Mouse (Mus musculus) liver, embryonic 13.5 days (tissue): ENCODE data around the gene Dennd6a. TPM values are rescaled to one million over a fixed set of nuclear protein-coding genes. Genes with fewer than 3 reads are reported as not detected.

ENCODE experiments used
- ATAC-seq: fragments of 200-750 bp; cut with Nextera tagmentation; 2 replicates; pipeline ENCODE4 v1.8.0; 2017; ENCODE audit warnings: low read depth, mild to moderate bottlenecking, moderate number of reproducible peaks, moderate library complexity
- DNase-seq: peaks from one replicate; pipeline ENCODE4 v3.0.0; 2022
- H3K27ac ChIP-seq: fragments of 300-500 bp; sonication (generic); 2 replicates; pipeline ENCODE4 v1.5.1; 2015; ENCODE audit warnings: moderate library complexity, mild to moderate bottlenecking, inconsistent platforms
- H3K27me3 ChIP-seq: fragments of 300-500 bp; sonication (generic); 2 replicates; pipeline ENCODE4 v1.6.1; 2015; ENCODE audit warnings: mild to moderate bottlenecking, inconsistent platforms
- H3K36me3 ChIP-seq: fragments of 300-500 bp; sonication (generic); 2 replicates; pipeline ENCODE4 v1.6.1; 2015; ENCODE audit warnings: mild to moderate bottlenecking, inconsistent platforms
- H3K4me1 ChIP-seq: fragments of 300-500 bp; sonication (generic); replicated peaks from 2 replicates; pipeline ENCODE4 v1.6.1; 2015; ENCODE audit warnings: inconsistent platforms
- H3K4me2 ChIP-seq: fragments of 300-500 bp; sonication (generic); 2 replicates; pipeline ENCODE4 v1.6.1; 2015; ENCODE audit warnings: inconsistent platforms, mild to moderate bottlenecking, moderate library complexity
- H3K4me3 ChIP-seq: fragments of 300-500 bp; sonication (generic); replicated peaks from 2 replicates; pipeline ENCODE4 v1.5.1; 2015; ENCODE audit warnings: mild to moderate bottlenecking, inconsistent platforms
- H3K9ac ChIP-seq: fragments of 300-500 bp; sonication (generic); 2 replicates; pipeline ENCODE4 v1.6.1; 2015; ENCODE audit warnings: mild to moderate bottlenecking, inconsistent platforms
- H3K9me3 ChIP-seq: fragments of 300-500 bp; sonication (generic); replicated peaks from 2 replicates; pipeline ENCODE4 v1.6.1; 2016; ENCODE audit warnings: inconsistent platforms
- WGBS: fragments of 180-500 bp; shearing (Covaris S2); methylation state at CpG from one replicate; pipeline ENCODE4 v1.1.7; 2015; ENCODE audit not compliant: insufficient replicate concordance; 5-methylcytosine and 5-hydroxymethylcytosine counted together
- polyA plus RNA-seq: library from polyadenylated mRNA; unstranded; fragments of >200 nt; fragmentation: Nextera tagmentation; extraction: Ambion mirVana; gene quantifications from 2 replicates; pipeline ENCODE4 v1.2.1, GENCODE M21; 2015

Dennd6a gene
- polyA plus RNA-seq, 1 experiment from 2014 or later: 12.4 TPM

DNA sequence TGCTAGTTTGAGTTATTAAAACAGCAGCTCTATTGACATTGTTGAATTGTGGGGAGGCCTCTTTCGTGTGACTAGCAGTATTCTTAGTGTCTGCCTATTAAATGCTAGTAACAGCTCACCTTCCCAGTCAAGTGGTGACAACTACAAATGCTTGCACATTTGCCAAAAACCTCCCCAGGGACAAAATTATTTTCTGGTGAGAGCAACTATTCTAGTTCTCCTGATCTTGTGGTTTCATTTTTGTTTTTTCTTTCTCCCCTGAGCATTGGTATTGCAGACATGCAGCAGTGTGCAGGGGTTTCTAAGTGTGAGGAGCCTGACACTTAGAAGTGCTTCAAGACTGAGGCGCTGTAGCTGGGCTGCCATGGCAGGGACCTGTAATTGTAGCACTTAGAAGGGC, 74.2 kb downstream of the Dennd6a start:
- Histone ChIP-seq H3K9me3 (no peaks in the 10 kb centered on the region), H3K9ac (no peak overlapping the region), H3K4me1 (peaks cover 16% of the 10 kb centered on the region), H3K36me3 (peaks cover 27% of the 10 kb centered on the region), H3K4me2 (no peak overlapping the region), H3K27ac (no peak overlapping the region), H3K27me3 (no peaks in the 10 kb centered on the region), H3K4me3 (no peak overlapping the region)
- WGBS: 81% methylated on average over 2 of the region's 2 CpGs
- DNase-seq: no peak
- no peak for ATAC-seq

DNA sequence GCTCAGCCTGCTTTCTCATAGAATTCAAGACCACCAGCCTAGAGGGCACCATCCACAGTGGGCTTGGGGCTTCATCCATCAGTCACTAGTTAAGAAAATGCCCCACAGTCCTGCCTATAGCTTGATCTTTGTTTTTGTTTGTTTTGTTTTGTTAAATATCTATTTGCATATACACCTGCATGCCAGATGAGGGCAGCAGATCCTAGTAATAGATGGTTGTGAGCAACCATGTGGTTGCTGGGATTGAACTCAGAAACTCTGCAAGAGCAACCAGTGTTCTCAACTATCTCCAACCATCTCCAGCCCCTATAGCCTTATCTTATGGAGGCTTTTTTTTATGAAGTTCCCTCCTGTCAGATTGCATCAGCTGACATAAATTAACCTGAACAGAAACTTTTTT, 78.2 kb downstream of the Dennd6a start:
- no peak overlapping the region for H3K9ac ChIP-seq
- peaks cover 57% of the 10 kb centered on the region for H3K36me3 ChIP-seq
- no peak for ATAC-seq
- H3K4me3 ChIP-seq: no peak overlapping the region
- H3K4me1 ChIP-seq: no peaks in the 10 kb centered on the region
- H3K27ac ChIP-seq: no peak overlapping the region
- DNase-seq: no peak
- H3K27me3 ChIP-seq: no peaks in the 10 kb centered on the region
- no peaks in the 10 kb centered on the region for H3K9me3 ChIP-seq
- no peak overlapping the region for H3K4me2 ChIP-seq

DNA sequence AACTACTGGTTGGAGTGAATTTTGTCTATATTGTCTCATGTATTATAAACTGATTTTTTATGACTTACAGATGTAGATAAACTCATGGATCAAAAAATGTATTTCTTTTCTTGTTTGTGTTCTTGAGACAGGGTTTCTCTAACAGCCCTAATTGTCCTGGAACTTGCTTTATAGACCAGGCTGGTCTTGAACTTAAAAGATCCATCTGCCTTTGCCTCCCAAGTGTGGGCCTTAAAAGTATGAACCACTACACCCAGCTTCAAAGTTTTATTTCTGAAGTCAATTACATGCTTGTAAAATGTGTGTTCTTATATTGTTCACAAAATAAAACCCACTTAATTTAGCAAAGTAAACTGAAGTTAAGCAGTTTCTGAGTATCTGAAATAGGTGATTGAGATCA, 84.5 kb downstream of the Dennd6a start:
- Histone ChIP-seq H3K4me2 (no peak overlapping the region), H3K4me3 (no peak overlapping the region), H3K4me1 (peaks cover 8% of the 10 kb centered on the region), H3K27ac (no peak overlapping the region), H3K9ac (no peak overlapping the region), H3K27me3 (no peaks in the 10 kb centered on the region), H3K9me3 (no peaks in the 10 kb centered on the region), H3K36me3 (peaks cover 55% of the 10 kb centered on the region)
- ATAC-seq (no peak), DNase-seq (no peak)

DNA sequence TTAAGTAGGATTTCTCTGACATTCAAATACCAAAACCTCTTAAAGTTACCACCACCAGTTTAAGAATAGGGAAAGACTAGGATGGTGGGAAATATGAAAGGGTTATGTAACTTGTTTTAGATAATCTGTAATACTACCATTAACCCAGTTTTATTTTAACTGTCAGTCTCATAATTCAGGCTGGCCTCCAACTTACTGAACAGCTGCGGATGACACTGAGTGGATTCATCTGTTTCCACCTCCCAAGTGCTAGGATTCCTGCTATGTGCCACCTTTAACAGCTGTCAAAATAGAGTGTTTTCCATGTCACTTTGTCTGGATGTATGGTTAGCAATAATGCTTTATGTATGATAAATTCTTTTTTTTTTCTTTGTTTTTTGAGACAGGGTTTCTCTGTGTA, 86.6 kb downstream of the Dennd6a start:
- WGBS: 86% methylated on average over 1 of the region's 1 CpGs
- no peak overlapping the region for H3K4me3 ChIP-seq
- ATAC-seq (no peak), DNase-seq (no peak)
- H3K4me1 ChIP-seq: peaks cover 12% of the 10 kb centered on the region
- peaks cover 52% of the 10 kb centered on the region for H3K36me3 ChIP-seq
- H3K9me3 ChIP-seq: no peaks in the 10 kb centered on the region
- no peak overlapping the region for H3K9ac ChIP-seq
- no peaks in the 10 kb centered on the region for H3K27me3 ChIP-seq
- no peak overlapping the region for H3K27ac ChIP-seq
- H3K4me2 ChIP-seq: no peak overlapping the region

DNA sequence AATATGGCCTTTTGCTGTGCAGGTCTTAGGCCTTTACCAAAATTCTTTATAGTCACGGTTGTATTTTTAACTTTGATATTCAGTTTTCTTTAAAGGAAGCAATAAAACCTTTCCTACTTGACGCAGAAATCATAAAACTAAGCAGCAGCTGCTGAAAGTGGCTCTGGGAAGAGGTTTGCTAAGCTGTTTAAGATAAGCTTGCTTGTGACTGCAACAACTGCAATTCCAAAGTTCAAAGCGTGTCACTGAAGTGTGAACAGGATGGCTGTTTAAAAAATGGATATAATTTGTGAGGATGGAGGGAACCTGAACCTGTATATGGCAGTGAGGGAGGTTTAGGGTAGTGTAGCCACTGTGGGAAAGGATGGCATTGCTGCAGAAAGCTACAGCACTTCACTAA, 88.4 kb downstream of the Dennd6a start:
- 71% methylated on average over 3 of the region's 3 CpGs for WGBS
- ATAC-seq (no peak), DNase-seq (no peak)
- no peaks in the 10 kb centered on the region for H3K9me3 ChIP-seq
- no peak overlapping the region for H3K4me3 ChIP-seq
- no peaks in the 10 kb centered on the region for H3K27me3 ChIP-seq
- H3K36me3 ChIP-seq: peaks cover 52% of the 10 kb centered on the region
- H3K4me1 ChIP-seq: peaks cover 26% of the 10 kb centered on the region
- no peak overlapping the region; the same call in 1 of the 2 replicates for H3K27ac ChIP-seq
- no peak overlapping the region for H3K9ac ChIP-seq
- no peak overlapping the region for H3K4me2 ChIP-seq

DNA sequence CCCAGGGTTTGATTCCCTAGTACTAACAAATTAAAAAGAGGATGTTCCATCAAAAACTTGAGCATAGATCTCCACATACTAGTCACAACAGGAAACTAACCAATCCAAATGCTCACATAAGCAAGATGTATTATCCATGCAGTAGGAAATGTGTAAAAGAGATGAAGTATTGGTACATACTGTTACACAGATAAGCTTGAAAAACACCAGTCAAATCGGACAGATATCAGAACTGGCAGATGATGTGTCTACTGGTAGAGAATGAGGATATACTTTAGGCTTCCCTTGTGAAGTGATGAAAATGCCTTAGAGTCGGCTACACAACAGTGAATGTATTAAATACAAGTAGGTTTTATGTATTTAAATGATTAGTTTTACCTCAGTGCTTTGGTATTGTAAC, 88.8 kb downstream of the Dennd6a start:
- Histone ChIP-seq H3K9ac (no peak overlapping the region), H3K9me3 (no peaks in the 10 kb centered on the region), H3K27ac (no peak overlapping the region; the same call in 1 of the 2 replicates), H3K4me3 (no peak overlapping the region), H3K36me3 (peaks cover 48% of the 10 kb centered on the region), H3K4me1 (peaks cover 30% of the 10 kb centered on the region), H3K4me2 (no peak overlapping the region), H3K27me3 (no peaks in the 10 kb centered on the region)
- peak; percentile 65 for ATAC-seq
- 33% methylated on average over 2 of the region's 2 CpGs for WGBS
- DNase-seq: no peak

DNA sequence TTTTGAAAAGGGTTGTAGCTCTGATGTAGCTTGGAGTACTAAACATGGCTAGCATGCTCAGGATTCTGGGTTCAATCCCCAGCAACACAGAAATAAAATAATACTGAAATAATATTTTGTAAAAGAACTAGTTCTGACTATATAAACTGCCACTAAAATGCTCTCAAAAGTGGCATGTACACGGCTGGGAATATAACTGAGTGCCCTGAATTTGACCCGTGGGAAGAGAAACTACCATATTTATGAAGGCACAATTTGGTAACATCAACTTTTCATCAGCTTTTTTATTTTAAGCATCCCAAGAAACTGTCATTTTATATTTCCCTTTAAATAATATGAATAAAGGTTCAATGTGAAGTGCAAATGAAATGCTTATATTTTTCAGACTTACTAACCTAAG, 90.2 kb downstream of the Dennd6a start:
- ATAC-seq (no peak), DNase-seq (no peak)
- Histone ChIP-seq H3K9me3 (no peaks in the 10 kb centered on the region), H3K27me3 (no peaks in the 10 kb centered on the region), H3K4me2 (no peak overlapping the region), H3K27ac (no peak overlapping the region), H3K4me1 (peaks cover 38% of the 10 kb centered on the region), H3K9ac (no peak overlapping the region), H3K36me3 (peaks cover 37% of the 10 kb centered on the region), H3K4me3 (no peak overlapping the region)
- WGBS: 84% methylated on average over 2 of the region's 2 CpGs

DNA sequence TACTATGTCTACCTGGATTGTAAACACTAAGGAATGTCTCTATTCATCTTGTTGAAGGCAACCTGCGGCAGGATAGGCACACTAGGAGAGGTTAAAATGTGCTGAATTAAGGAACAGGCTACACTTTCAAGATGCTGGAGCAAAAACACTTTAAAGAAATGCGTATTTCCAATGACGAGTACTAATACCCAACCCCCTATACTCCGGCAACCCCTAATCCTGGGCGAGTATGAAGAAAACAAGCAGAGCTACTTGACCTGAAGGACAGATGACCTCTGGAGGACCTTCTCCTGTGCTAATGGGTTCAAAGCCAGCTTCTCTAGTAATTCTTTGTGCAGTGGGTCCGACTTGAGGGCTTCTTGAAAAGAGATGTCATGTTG, 94.3 kb downstream of the Dennd6a start:
- ATAC-seq: no peak
- H3K9me3 ChIP-seq: no peaks in the 10 kb centered on the region

DNA sequence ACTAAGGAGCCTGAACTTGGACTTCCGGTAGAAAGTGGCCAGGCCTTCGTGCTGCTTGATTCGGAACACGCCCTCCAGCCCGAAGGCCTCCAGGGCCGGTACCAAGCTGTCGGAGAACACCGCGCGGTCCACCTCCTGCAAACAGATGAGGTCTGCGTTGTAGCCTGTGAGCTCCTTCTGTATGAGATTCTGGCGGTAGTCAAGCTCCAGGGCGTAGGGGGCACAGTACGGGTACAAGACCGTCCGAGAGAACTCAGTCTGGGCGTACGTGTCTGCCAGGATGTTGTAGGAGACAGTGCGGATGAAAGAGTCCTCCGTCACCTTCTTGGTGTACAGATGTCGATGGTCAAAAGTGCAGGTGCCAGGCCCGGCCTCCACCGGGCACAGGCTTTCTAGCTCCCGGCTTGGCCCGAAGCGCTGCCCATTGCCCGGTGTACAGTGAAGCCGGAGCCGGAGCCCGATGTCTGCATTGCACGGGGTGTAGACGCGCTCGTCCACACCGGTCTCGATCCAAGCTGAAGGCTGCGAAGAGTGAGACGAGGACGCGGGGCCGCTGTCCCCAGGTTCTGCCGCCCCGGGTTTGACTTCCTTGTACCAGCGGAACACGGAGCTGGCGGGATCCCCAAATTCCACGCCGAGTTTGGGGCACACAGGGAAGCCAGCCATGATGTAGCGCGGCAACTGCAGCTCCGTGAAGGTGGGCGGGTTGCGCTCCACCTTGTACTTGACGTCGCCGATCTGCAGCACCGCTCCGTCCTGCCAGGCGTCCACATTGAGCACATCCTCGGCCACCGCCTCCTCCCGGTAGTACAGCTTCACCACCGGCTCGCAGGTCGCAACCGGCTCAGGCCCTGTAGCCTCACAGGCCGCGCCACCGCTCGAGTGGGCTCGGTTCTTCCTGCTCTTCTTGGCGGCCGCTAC, 95.0 kb downstream of the Dennd6a start:
- Histone ChIP-seq H3K27me3 (no peaks in the 10 kb centered on the region), H3K36me3 (peaks cover 23% of the 10 kb centered on the region), H3K4me2 (peak overlapping the region; percentile 98), H3K4me3 (peak overlapping the region; percentile 95), H3K4me1 (peaks cover 54% of the 10 kb centered on the region), H3K9me3 (no peaks in the 10 kb centered on the region), H3K27ac (peak overlapping the region; percentile 89), H3K9ac (peak overlapping the region; percentile 92)
- ATAC-seq (peak; percentile 64), DNase-seq (peak; percentile 52)
- WGBS: under 1% methylated on average over 73 of the region's 73 CpGs

More for the DNA sequence above, 94.3 kb downstream of the Dennd6a start:
- WGBS: 11% methylated on average over 6 of the region's 6 CpGs
- no peak for DNase-seq
- Histone ChIP-seq H3K4me2 (peak overlapping the region; percentile 98), H3K27me3 (no peaks in the 10 kb centered on the region), H3K4me1 (peaks cover 55% of the 10 kb centered on the region), H3K36me3 (peaks cover 25% of the 10 kb centered on the region), H3K9ac (peak overlapping the region; percentile 92), H3K4me3 (peak overlapping the region; percentile 95), H3K27ac (peak overlapping the region; percentile 89)

DNA sequence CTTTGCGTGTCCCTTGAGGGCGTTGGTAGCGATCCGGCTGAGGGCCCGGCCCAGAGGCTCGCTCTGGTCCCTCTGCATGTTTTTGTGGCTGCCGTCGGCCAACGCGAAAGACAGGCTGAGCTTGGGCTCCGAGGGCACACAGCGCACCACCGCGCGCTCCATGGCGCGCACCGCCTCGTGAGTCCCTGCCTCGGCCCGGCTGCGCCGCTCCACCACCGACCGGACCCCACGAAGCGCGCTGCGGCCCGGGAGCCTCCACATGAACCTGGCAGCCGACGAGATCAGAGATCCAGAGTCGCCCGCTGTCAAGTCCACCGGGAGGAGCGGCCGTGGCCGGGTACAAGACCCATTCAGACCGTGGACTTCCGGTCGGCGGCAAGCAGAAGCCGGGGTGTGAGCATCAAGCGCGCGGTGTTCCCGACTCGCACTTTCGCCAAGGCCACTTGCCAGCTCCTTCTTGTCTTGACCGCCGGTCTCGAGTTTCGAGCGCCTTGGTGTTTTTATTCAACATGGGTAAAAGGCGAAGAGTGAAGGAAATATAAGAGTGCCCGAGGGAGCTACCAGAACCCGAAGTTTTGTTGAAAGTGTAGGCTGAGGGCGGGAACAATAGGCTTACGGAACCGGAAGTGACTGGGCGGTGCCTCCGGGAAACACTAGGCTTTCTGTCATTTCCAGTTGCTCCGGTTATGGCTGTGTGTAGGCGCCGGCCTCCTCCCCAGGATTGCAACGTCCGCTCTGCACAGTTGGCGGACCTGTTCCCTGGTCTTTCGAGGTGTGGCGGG, 95.8 kb downstream of the Dennd6a start, which contains the start of gene Pde12:
Gene Pde12 (minus strand): TSS at position 592 of the 782 bp plus-strand sequence.
- Histone ChIP-seq H3K27me3 (no peaks in the 10 kb centered on the region), H3K9ac (peak within 1 kb of the TSS; percentile 92), H3K4me2 (peak within 1 kb of the TSS; percentile 98), H3K36me3 (peaks cover 17% of the 10 kb centered on the region), H3K4me3 (peak within 1 kb of the TSS; percentile 95), H3K27ac (peak within 1 kb of the TSS; percentile 89), H3K9me3 (no peaks in the 10 kb centered on the region), H3K4me1 (peaks cover 60% of the 10 kb centered on the region)
- DNase-seq (peak; percentile 83), ATAC-seq (peak; percentile 83)
- under 1% methylated on average over 70 of the region's 70 CpGs for WGBS

DNA sequence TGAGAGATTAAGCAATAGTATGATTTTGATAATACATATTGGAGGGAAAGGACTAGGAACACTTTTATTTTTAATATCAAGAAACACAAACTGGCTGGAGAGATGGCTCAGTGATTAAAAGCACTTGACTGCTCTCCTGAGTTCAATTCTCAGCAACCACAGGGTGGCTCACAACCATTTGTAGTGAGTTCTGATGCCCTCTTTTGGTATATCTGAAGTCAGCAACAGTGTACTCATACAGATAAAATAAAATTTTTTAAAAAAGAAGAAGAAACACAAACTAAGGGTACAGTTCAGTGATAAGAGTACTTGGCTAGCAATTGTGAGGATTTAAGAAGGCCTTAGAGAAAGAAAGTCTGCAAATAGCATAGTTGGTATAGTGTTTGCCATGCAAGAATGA, 97.3 kb downstream of the Dennd6a start:
- Histone ChIP-seq H3K4me3 (peak overlapping the region; percentile 95), H3K27me3 (no peaks in the 10 kb centered on the region), H3K27ac (peak overlapping the region; percentile 89; the same call in 1 of the 2 replicates), H3K4me1 (peaks cover 72% of the 10 kb centered on the region), H3K9me3 (no peaks in the 10 kb centered on the region), H3K36me3 (peaks cover 5% of the 10 kb centered on the region), H3K9ac (peak overlapping the region; percentile 92; the same call in 1 of the 2 replicates), H3K4me2 (peak overlapping the region; percentile 98)
- ATAC-seq (no peak), DNase-seq (no peak)
